Mouse (Mus musculus): Measurements from ENCODE around the gene Tie1.

The Tie1 gene

GRCm38 (mm10) chr4:118489717-118490132 lies at the start of gene Tie1:
Gene Tie1 (minus strand): TSS chr4:118490061.
- no peak for DNase-seq (ENCODE audit: low read depth, low spot score)

- no peak for DNase-seq (ENCODE audit: low read depth, low spot score)
These were observed 47.9 kb upstream of the Tie1 start for GRCm38 (mm10) chr4:118537801-118538200.

- peak; percentile 35 for DNase-seq (ENCODE audit: low read depth, low spot score)
These were observed 45.7 kb upstream of the Tie1 start for GRCm38 (mm10) chr4:118535610-118536009.

GRCm38 (mm10) chr4:118533605-118534004 lies 43.7 kb upstream of the Tie1 start:
- DNase-seq (ENCODE audit: low read depth, low spot score), result no peak

- no peak for DNase-seq (ENCODE audit: low read depth, low spot score)
These were observed 43.3 kb upstream of the Tie1 start for GRCm38 (mm10) chr4:118533156-118533555.

- DNase-seq (ENCODE audit: low read depth, low spot score), result no peak
These were observed 42.8 kb upstream of the Tie1 start for GRCm38 (mm10) chr4:118532663-118533062.

- peak; percentile 45 for DNase-seq (ENCODE audit: low read depth, low spot score)
These were observed 37.9 kb upstream of the Tie1 start for GRCm38 (mm10) chr4:118527720-118528119.

- no peak for DNase-seq (ENCODE audit: low read depth, low spot score)
These were observed 37.4 kb upstream of the Tie1 start for GRCm38 (mm10) chr4:118527335-118527681.

GRCm38 (mm10) chr4:118526408-118527334 lies 36.8 kb upstream of the Tie1 start, which contains the start of gene 2610528J11Rik:
Gene 2610528J11Rik (plus strand): TSS chr4:118526999.
- no peak for DNase-seq (ENCODE audit: low read depth, low spot score)

GRCm38 (mm10) chr4:118525779-118526178 lies 35.9 kb upstream of the Tie1 start:
- DNase-seq (ENCODE audit: low read depth, low spot score), result no peak

GRCm38 (mm10) chr4:118523976-118524375 lies 34.1 kb upstream of the Tie1 start:
- DNase-seq (ENCODE audit: low read depth, low spot score), result no peak

- no peak for DNase-seq (ENCODE audit: low read depth, low spot score)
These were observed 32.4 kb upstream of the Tie1 start for GRCm38 (mm10) chr4:118522248-118522647.

- DNase-seq (ENCODE audit: low read depth, low spot score), result no peak
These were observed 28.3 kb upstream of the Tie1 start for GRCm38 (mm10) chr4:118518208-118518607.

- peak; percentile 52 for DNase-seq (ENCODE audit: low read depth, low spot score)
These were observed 27.8 kb upstream of the Tie1 start for GRCm38 (mm10) chr4:118517497-118518146.

- peak; percentile 52 for DNase-seq (ENCODE audit: low read depth, low spot score)
These were observed 27.0 kb upstream of the Tie1 start for GRCm38 (mm10) chr4:118516699-118517496.

- DNase-seq (ENCODE audit: low read depth, low spot score), result peak; percentile 59
These were observed 19.2 kb upstream of the Tie1 start for GRCm38 (mm10) chr4:118509050-118509449.

- peak; percentile 69 for DNase-seq (ENCODE audit: low read depth, low spot score)
These were observed 17.3 kb upstream of the Tie1 start for GRCm38 (mm10) chr4:118507171-118507570.

- DNase-seq (ENCODE audit: low read depth, low spot score), result no peak
These were observed 15.7 kb upstream of the Tie1 start for GRCm38 (mm10) chr4:118505551-118505950.

- no peak for DNase-seq (ENCODE audit: low read depth, low spot score)
These were observed 10.9 kb upstream of the Tie1 start for GRCm38 (mm10) chr4:118500792-118501191.

- peak; percentile 42 for DNase-seq (ENCODE audit: low read depth, low spot score)
These were observed 10.4 kb upstream of the Tie1 start for GRCm38 (mm10) chr4:118500171-118500724.

GRCm38 (mm10) chr4:118490461-118490860 lies 600 bp upstream of the Tie1 start:
- DNase-seq (ENCODE audit: low read depth, low spot score), result no peak
